8 mouse cellular contexts compared by ENCODE assay signal in the genomic region with DNA sequence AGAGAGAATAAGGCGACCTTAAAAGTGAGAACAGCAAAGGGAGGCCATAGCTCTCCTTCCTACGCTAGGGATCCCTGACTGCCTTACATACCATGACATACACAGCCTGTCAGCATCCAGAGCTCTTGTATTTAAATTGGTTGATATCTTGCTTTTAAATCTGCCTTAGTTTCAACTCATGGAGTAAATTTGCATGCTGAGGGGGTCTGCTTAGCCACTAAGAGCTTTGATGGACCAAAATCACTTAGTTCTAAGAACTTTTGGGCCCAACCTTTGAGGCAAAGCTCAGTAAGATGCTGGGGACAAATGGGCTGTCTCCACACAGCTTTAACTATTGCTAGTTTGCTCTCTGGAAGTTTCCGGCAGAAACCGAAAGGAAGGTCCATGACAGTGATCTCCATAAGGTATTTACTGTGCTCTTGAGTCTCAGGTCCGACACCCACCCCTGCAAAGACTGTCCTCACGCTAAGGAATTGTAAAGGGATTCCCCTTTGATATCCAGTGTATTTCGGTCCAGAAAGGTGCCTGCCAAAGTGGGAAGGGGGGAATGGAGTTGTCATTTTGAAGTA. TPM values are rescaled to one million over a fixed set of nuclear protein-coding genes. Genes with fewer than 3 reads are reported as not detected.
DNase-seq lines count a peak whose midpoint lies in the region; ATAC-seq lines count a peak whose summit lies in the region.

No protein-coding gene starts in this region.

- no peaks in the 10 kb centered on the region for H3K27me3 ChIP-seq in heart, embryonic 12.5 days (replicated peaks)
- no peaks in the 10 kb centered on the region for H3K27me3 ChIP-seq in hindbrain, embryonic 14.5 days (ENCODE audit: control insufficient read depth, insufficient read depth, low read length)
- H3K27me3 ChIP-seq in midbrain, embryonic 16.5 days (ENCODE audit: control insufficient read depth, insufficient read depth, low read depth, low read length): no peaks in the 10 kb centered on the region

- H3K4me3 ChIP-seq in heart, embryonic 12.5 days: peak overlapping the region; percentile 51
- peak overlapping the region; percentile 27 for H3K4me3 ChIP-seq in hindbrain, embryonic 14.5 days (replicated peaks; ENCODE audit: low read length)
- H3K4me3 ChIP-seq in midbrain, embryonic 16.5 days (ENCODE audit: low read depth, low read length): no peak overlapping the region

- no peak for ATAC-seq in heart, embryonic 12.5 days (ENCODE audit: insufficient number of reproducible peaks, low FRiP score)
- ATAC-seq in hindbrain, embryonic 14.5 days (ENCODE audit: low FRiP score): no peak
- no peak for ATAC-seq in midbrain, embryonic 16.5 days

- H3K27ac ChIP-seq in heart, embryonic 12.5 days (ENCODE audit: poor library complexity, severe bottlenecking): peak overlapping the region; percentile 60
- no peak overlapping the region for H3K27ac ChIP-seq in hindbrain, embryonic 14.5 days
- H3K27ac ChIP-seq in midbrain, embryonic 16.5 days (ENCODE audit: low read length): no peak overlapping the region

- 25% methylated on average over 7 of the region's 7 CpGs for WGBS in heart, embryonic 12.5 days
- 31% methylated on average over 7 of the region's 7 CpGs for WGBS in hindbrain, embryonic 14.5 days
- WGBS in midbrain, embryonic 16.5 days: 26% methylated on average over 7 of the region's 7 CpGs

- peak overlapping the region; percentile 74 for H3K9ac ChIP-seq in heart, embryonic 12.5 days
- peak overlapping the region; percentile 49; the same call in 1 of the 2 replicates for H3K9ac ChIP-seq in hindbrain, embryonic 14.5 days
- no peak overlapping the region for H3K9ac ChIP-seq in midbrain, embryonic 16.5 days (ENCODE audit: low read depth, low read length)

- peak overlapping the region; percentile 80 for H3K4me2 ChIP-seq in heart, embryonic 12.5 days
- peak overlapping the region; percentile 48 for H3K4me2 ChIP-seq in hindbrain, embryonic 14.5 days (replicated peaks)
- H3K4me2 ChIP-seq in midbrain, embryonic 16.5 days (ENCODE audit: low read length): peak overlapping the region; percentile 45

- peaks cover 21% of the 10 kb centered on the region for H3K4me1 ChIP-seq in heart, embryonic 12.5 days (replicated peaks)
- H3K4me1 ChIP-seq in hindbrain, embryonic 14.5 days (replicated peaks; ENCODE audit: control insufficient read depth, insufficient read depth, low read length): peaks cover 12% of the 10 kb centered on the region
- H3K4me1 ChIP-seq in midbrain, embryonic 16.5 days (ENCODE audit: control insufficient read depth, insufficient read depth, low read length): peaks cover 13% of the 10 kb centered on the region

- DNase-seq in heart, adult 18-20 months: no peak
- peak; percentile 57 for DNase-seq in ZHBTc4 (ENCODE audit: low read depth, low spot score)
- DNase-seq in hindbrain, embryonic 14.5 days (ENCODE audit: low spot score): no peak
- no peak for DNase-seq in layer of hippocampus, adult 11-12 months (ENCODE audit: low spot score)
- DNase-seq in lung, adult 18-20 months: no peak
- DNase-seq in thymus, postnatal 36 days: no peak

- H3K9me3 ChIP-seq in heart, embryonic 12.5 days (replicated peaks): no peaks in the 10 kb centered on the region
- H3K9me3 ChIP-seq in hindbrain, embryonic 14.5 days (ENCODE audit: control insufficient read depth, low read length): no peaks in the 10 kb centered on the region
- H3K9me3 ChIP-seq in midbrain, embryonic 16.5 days (replicated peaks; ENCODE audit: control insufficient read depth, low read length, poor library complexity, severe bottlenecking): no peaks in the 10 kb centered on the region

- H3K36me3 ChIP-seq in heart, embryonic 12.5 days: no peaks in the 10 kb centered on the region
- no peaks in the 10 kb centered on the region for H3K36me3 ChIP-seq in hindbrain, embryonic 14.5 days (replicated peaks; ENCODE audit: control insufficient read depth, insufficient read depth)
- H3K36me3 ChIP-seq in midbrain, embryonic 16.5 days (ENCODE audit: control insufficient read depth, insufficient read depth, low read length): no peaks in the 10 kb centered on the region

RNA-seq across cellular contexts. Expression of gene Hist2h3c2, which starts 1.5 kb away (rescaled TPM):
- polyA plus RNA-seq in heart, embryonic 12.5 days (2016; fragmentation: Nextera tagmentation; extraction: Ambion mirVana): 2.5 and 3.7 TPM in 2 replicates
- total RNA-seq in heart, adult 18-20 months (2021): 1 to 10 TPM; 4.0 to 9.0 TPM
- polyA plus RNA-seq in hindbrain, embryonic 14.5 days (2014; fragmentation: Nextera tagmentation; extraction: Ambion mirVana): 1.2 and 1.7 TPM in 2 replicates
- polyA plus RNA-seq in midbrain, embryonic 16.5 days (2015; fragmentation: Nextera tagmentation; extraction: Ambion mirVana): 1.3 TPM in 2 replicates

RNA-seq across cellular contexts. Expression of gene Hist2h2aa2, which starts 2.7 kb away (rescaled TPM):
- polyA plus RNA-seq in heart, embryonic 12.5 days (2016; fragmentation: Nextera tagmentation; extraction: Ambion mirVana): 38.3 and 41.2 TPM in 2 replicates
- 100 to 1,000 TPM; 189 to 197 TPM for total RNA-seq in heart, adult 18-20 months (2021)
- 32.2 and 46.8 TPM in 2 replicates for polyA plus RNA-seq in hindbrain, embryonic 14.5 days (2014; fragmentation: Nextera tagmentation; extraction: Ambion mirVana)
- polyA plus RNA-seq in midbrain, embryonic 16.5 days (2015; fragmentation: Nextera tagmentation; extraction: Ambion mirVana): 38.1 and 48.4 TPM in 2 replicates

RNA-seq across cellular contexts. Expression of gene Hist2h2aa1, which starts 7.9 kb away (rescaled TPM):
- polyA plus RNA-seq in heart, embryonic 12.5 days (2016; fragmentation: Nextera tagmentation; extraction: Ambion mirVana): 6.2 and 12.7 TPM in 2 replicates
- total RNA-seq in heart, adult 18-20 months (2021): 10 to 100 TPM in 1 of 2 experiments, 1 to 10 TPM in 1; 9.3 to 14.7 TPM
- polyA plus RNA-seq in hindbrain, embryonic 14.5 days (2014; fragmentation: Nextera tagmentation; extraction: Ambion mirVana): 12.0 and 16.6 TPM in 2 replicates
- 7.4 and 13.2 TPM in 2 replicates for polyA plus RNA-seq in midbrain, embryonic 16.5 days (2015; fragmentation: Nextera tagmentation; extraction: Ambion mirVana)

RNA-seq across cellular contexts. Expression of gene Hist2h3c1, which starts 9.1 kb away (rescaled TPM):
- polyA plus RNA-seq in heart, embryonic 12.5 days (2016; fragmentation: Nextera tagmentation; extraction: Ambion mirVana): 0.64 and 1.4 TPM in 2 replicates
- total RNA-seq in heart, adult 18-20 months (2021): not detected
- 0.18 and 1.6 TPM in 2 replicates for polyA plus RNA-seq in hindbrain, embryonic 14.5 days (2014; fragmentation: Nextera tagmentation; extraction: Ambion mirVana)
- polyA plus RNA-seq in midbrain, embryonic 16.5 days (2015; fragmentation: Nextera tagmentation; extraction: Ambion mirVana): 0.39 TPM in 1 of 2 replicates, not detected in the other

RNA-seq across cellular contexts. Expression of gene Hist2h2be, which starts 16.5 kb away (rescaled TPM):
- 5.0 and 5.7 TPM in 2 replicates for polyA plus RNA-seq in heart, embryonic 12.5 days (2016; fragmentation: Nextera tagmentation; extraction: Ambion mirVana)
- total RNA-seq in heart, adult 18-20 months (2021): 1 to 10 TPM; 7.9 to 8.4 TPM
- polyA plus RNA-seq in hindbrain, embryonic 14.5 days (2014; fragmentation: Nextera tagmentation; extraction: Ambion mirVana): 4.7 and 5.0 TPM in 2 replicates
- 4.4 and 4.7 TPM in 2 replicates for polyA plus RNA-seq in midbrain, embryonic 16.5 days (2015; fragmentation: Nextera tagmentation; extraction: Ambion mirVana)
